Mouse (Mus musculus) bone marrow macrophage, adult 2 months (primary cell): ENCODE measurements around the gene Sfi1.
"Not testable (repeated sequence)": the region's sequence is repeated elsewhere in the genome, so short reads cannot be mapped to it uniquely, and the experiment has no call there.

Source experiments
- CTCF ChIP-seq: IDR thresholded peaks from 2 replicates; pipeline ENCODE4 v1.5.1; 2012; ENCODE audit warnings: low read depth, mild to moderate bottlenecking, low read length, moderate library complexity
- POLR2A ChIP-seq: IDR thresholded peaks from 2 replicates; pipeline ENCODE4 v1.6.1; 2012; ENCODE audit warnings: mild to moderate bottlenecking, low read depth, low read length, borderline replicate concordance

- TF ChIP-seq CTCF, POLR2A: not testable (repeated sequence)
Measured at GRCm38 (mm10) chr11:3167129-3167528, 26.1 kb downstream of the Sfi1 start.
